Mouse (Mus musculus): Measurements from ENCODE around the gene Grm7.

DNA sequence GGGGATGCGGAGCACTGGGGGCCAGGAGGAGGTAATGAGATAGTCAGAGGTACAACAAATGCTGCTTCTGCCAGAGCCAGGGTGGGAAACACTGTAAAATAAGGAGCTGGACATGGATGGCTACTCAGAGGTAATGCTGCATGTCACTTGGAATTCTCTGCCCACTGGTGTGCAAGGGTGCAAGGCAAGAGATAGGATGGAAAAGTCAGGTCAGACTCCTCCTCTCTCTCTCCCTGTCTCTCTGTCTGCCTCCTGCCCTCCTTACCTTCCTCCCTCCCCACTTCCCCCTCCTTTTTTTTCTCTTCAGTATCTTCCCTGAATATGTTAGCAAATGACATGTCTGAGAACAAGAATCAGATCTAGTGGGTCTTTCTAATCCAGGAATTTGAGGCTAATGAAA, 3.8 kb downstream of the Grm7 start:
- TF ChIP-seq CTCF (IDR thresholded peaks at IDR 0.05; ENCODE audit: borderline replicate concordance, control insufficient read depth, extremely low read depth, insufficient read depth, low read length, poor library complexity): no peak
- TF ChIP-seq POLR2A (IDR thresholded peaks at IDR 0.05; ENCODE audit: control insufficient read depth, extremely low read depth, insufficient read depth, low read length, poor library complexity): no peak
